Mouse (Mus musculus) cerebellum, adult 11-12 months (tissue): ENCODE measurements around the gene Pdzd9.
"Not testable (repeated sequence)": the region's sequence is repeated elsewhere in the genome, so short reads cannot be mapped to it uniquely, and the experiment has no call there.

Source experiments
- DNase-seq: peaks from one replicate; pipeline ENCODE4 v3.0.0; 2022

The Pdzd9 gene

DNA sequence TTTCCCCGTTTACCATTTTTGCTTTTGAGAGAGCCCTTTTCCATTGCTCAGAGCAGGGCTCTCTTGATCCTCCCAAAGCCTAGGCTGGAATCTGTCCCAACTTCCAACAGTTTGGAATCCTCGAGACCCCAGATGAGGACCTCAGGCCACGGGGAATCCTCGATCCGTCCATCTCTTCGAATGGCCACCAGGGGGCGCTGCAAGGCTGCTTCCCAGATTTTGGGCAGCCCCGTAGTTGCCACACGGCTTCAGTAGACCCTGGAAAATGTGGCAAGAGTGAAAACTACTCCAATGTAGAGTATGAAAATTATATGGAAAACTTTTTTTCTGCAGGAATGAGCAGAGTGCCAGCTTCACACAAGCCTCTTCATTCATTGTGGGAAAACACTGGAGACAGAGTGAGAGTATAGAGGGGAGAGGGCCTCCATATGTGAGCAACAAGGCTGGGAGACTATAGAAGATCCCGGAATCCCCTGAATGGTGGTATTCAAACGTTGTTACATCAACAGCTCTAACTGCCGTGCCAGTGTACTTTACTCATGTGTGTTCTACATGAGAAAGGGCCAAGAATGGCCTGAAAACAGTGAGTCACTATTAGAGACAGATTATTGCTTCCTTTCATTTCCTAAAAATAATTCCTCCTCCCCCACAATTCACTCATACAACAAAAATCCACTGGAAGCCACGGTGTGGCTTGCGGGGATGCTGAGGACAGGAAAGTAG is at the start of gene Pdzd9:
Gene Pdzd9, minus strand, starts transcription at position 191 of the 723 bp plus-strand sequence.
- DNase-seq = peak; percentile 47

DNA sequence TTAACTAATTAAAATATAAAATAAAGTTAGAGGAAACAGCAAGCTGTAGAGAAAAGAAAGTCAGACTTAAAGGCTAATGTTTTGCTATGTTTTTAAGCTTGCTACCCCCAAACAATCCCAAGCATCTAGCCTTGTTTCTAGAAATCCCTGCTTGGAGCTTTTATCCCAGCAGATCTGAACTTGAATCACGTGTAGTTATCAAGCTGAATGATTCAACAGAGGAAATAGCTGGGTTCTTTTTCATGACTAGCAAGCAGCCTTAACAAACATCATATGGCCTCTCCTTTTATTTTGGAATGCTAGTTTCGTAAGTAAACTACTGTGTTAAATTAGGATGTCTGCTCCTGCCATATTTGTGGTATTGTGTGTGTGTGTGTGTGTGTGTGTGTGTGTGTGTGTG is 47.1 kb upstream of the Pdzd9 start:
- DNase-seq = no peak

DNA sequence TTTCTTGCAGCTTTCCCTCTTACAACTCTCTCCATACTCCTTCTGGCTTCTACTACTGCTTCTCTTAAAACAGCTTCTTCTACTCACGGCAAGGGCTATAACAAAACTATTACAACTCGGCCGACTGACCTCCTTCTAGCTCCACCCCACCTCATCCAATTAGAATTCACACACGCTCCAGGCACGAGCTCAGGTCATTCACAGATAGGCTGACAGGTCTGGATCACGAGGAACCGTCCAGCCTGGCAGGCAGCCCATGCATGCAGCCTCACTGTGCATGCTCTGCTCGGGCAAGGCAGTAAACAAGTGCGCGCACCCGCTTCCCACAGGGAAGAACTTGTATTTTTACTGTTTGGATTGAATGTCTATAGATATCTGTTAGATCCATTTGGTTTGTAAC is 43.8 kb upstream of the Pdzd9 start:
- not testable (repeated sequence) for DNase-seq

DNA sequence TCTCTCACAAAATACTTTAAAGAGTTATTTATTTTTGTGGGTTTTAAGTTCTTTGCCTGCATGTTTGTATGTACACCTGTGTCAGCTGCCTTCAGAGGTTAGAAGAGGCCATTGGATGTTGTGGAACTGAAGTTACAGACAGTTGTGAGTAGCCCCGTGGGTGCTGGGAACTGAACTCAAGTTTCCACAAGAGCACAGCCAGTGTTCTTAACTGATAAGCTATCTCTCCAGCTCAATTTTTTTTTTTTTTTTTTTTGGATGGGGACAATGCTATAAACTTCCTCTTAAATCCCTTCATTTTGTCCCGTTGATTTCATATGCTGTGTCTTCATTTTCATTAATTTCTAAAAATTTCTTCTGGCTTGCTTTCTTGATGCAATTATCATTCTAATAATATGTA is 43.1 kb upstream of the Pdzd9 start:
- no peak for DNase-seq

GRCm38 (mm10) chr7:120712071-120712470 is 41.9 kb upstream of the Pdzd9 start:
- DNase-seq = no peak

GRCm38 (mm10) chr7:120703888-120704287 is 33.7 kb upstream of the Pdzd9 start:
- DNase-seq = no peak

DNA sequence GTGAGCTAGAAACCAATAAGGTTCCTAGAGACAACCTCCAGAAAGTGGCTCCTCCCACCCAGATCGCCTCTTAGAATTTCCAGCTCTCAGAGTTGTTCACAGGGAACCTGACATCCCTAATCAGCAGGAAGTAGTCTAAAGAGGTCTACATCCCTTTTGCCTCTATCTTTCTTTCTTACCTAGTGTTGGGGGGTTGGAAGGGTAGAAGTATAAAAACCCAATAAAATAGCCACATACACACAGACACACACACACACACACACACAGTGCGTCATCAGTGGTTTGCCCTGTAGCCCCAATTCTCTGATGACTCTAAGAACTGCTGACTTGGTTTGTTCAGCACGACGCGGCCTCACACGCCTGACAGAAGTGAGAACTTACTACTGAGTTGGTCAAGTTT is 29.4 kb upstream of the Pdzd9 start:
- no peak for DNase-seq

DNA sequence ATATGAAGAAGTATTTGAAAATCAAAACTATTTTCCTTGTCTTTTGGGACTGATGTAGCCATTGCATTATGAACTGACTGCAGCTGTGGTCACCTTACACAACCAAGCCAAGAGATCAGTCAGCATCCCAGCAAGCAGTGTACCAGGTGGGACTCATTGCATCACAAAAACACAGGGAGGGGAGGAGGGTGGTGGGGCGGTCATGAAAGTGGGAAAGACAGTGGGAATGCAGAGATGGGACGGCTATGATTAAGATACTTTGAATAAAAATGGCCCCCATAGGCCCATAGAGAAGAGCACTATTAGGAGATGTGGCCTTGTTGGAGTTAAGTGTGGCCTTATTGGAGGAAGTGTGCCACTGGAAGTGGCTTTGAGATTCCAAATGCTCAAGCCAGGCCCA is 26.2 kb upstream of the Pdzd9 start:
- DNase-seq = no peak

DNA sequence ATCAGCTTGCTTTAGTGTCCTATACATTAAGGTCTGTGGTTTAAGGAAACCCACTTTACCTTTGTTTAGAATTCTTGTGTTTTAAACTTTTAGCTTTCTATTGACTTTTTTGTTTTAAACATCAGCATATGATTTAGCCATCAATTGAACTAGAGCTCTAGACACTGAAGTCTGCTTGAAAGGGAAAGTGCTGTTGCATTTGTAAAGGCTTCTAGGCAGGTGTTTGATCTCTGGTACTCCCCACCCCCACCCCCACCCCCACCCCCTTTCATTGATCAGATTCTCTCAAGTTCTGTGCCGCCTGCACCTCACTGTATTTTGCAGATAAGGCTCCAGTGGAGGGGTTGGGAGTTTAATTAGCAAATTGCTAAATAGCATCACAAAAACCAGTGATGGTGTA is 25.5 kb upstream of the Pdzd9 start:
- DNase-seq = no peak

DNA sequence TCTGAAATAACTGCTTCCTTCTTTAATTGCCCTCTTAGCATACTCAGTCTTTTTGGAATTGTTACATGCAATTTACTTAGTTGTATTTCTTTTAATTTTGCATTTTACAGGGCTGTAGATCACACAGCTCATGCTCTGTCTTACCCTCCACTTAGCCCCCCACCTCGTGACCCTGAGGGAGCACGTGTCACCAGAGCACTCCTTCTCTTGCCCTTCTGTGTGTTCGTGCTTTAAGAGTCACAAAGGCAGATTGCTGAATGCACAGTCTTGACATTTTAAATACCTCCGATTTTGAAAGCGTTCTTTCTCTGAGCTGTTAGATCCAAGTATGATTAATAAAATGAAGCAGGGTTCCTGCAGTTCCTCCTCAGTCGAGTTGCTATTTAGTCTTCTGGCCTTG is 25.1 kb upstream of the Pdzd9 start:
- no peak for DNase-seq

GRCm38 (mm10) chr7:120693831-120694375 is 23.8 kb upstream of the Pdzd9 start:
- DNase-seq = no peak

DNA sequence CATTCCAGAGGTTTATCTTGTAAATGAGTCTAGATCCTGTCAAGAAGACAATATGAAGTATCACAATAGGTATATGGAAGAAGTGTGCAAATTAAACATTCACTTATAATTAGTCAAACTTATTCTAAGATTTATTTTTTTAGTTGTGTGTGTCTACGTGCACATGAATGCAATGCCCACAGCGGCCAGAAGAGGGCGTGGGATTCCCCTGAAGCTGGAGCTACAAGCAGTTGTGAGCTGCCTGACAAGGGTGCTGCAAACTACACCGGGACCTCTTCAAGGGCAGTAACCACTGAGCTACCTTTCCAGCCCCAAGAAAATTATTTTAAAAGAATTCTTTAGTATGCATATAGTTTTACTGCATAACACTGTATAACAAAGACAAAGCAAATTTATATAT is 20.5 kb upstream of the Pdzd9 start:
- no peak for DNase-seq

- DNase-seq = no peak
Measured at GRCm38 (mm10) chr7:120685227-120685626, 15.1 kb upstream of the Pdzd9 start.

DNA sequence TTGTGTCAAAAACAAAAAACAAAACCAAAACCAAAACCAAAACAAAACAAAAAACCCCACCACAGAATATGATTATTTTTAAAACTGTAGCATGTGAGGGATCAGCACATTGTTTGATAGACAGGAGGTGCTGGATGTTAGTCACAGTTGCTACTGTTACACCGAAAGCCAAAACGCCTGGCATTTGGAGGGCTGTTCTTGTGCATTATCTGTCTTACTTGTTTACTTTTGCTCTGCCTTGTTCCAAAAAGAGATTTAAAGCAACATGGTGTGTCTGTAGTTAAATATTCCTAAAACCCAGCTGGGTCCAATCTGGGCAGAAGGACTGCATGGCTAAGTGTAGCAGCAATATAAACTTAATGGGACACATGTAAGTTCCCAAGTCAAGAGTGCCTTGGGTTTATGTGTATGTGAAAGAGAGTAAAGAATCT is 14.6 kb upstream of the Pdzd9 start:
- no peak for DNase-seq

DNA sequence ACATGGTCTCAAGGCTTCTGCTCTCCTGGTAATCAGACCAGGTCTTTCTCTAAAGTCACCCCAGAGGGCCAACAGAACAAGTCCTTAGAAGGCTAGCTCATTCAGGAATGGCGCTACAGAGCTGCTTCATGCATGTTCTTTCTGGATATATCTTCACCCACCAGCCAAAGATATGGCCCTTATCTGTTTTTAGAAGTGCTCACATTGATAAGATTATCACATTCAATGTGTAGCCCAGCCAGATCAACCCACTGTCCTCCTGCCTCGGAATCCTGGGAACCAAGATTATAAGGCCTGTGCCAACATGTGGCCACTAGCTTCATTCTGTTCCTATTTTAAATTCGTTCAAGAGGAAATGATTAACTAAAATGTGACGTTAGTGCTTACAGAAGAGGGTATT is 11.9 kb upstream of the Pdzd9 start:
- DNase-seq = no peak

GRCm38 (mm10) chr7:120679023-120679422 is 8.9 kb upstream of the Pdzd9 start:
- no peak for DNase-seq

GRCm38 (mm10) chr7:120677764-120678531 is 7.8 kb upstream of the Pdzd9 start:
- peak; percentile 50 for DNase-seq

- DNase-seq = peak; percentile 66
Measured at GRCm38 (mm10) chr7:120677001-120677643, 7.0 kb upstream of the Pdzd9 start, which contains the start of gene Mosmo. TSS of gene Mosmo (plus strand) at chr7:120677618.

DNA sequence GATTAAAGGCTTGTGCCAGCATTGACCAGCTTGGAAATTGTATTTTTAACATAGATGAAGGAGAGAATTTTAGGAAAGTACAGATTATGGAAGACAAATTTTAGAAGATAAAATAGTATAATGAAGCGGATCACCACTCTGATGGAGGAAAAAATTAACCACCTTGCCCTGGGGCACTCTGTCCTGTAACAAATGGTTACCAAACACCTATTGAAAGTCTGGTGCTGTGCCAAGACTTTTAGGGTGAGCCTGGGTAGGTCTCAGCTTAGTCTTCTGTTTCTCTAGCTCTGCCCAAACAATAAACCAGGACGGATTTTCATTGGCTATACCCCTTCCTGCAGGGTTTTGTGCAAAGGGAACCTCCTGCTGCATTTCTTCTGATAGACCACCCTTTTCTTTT is 1.1 kb upstream of the Pdzd9 start:
- no peak for DNase-seq

DNA sequence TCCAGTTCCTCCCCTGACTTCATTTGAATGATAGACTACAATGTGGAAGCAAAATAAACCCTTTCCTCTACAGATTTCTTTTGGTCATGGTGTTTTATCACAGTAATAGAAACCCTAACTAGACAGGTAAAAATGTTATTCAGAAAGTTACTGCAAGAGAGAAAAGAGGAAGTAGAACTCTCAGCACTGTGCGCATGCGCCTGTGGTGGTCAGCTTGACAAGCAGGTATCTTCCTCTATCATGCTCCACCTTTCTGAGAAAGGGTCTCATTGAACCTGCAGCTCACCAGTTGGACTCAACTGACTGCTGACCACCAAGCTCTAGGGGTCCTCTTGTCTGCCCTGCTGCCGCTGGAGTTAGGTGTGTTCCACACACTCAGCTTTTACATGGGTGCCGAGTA is 8.1 kb downstream of the Pdzd9 start:
- DNase-seq = no peak

DNA sequence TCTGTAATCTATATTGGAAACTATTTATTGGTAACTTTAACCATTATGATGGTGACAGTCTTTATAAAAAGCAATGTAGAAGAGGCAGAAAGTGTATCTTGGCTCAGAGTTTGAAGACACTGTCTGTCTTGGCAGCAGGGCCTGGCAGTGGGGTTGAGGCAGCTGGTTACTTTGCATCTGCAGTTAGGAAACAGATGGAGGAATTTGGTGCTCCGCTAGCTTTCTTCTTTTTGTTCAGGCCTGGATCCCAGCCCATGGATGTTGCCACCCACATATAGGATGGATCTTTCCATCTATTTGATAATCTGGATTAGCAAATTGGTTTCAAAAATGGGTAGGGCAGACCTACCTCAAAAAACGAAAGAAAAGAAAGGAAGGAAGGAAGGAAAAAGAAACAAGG is 22.3 kb downstream of the Pdzd9 start:
- no peak for DNase-seq

DNA sequence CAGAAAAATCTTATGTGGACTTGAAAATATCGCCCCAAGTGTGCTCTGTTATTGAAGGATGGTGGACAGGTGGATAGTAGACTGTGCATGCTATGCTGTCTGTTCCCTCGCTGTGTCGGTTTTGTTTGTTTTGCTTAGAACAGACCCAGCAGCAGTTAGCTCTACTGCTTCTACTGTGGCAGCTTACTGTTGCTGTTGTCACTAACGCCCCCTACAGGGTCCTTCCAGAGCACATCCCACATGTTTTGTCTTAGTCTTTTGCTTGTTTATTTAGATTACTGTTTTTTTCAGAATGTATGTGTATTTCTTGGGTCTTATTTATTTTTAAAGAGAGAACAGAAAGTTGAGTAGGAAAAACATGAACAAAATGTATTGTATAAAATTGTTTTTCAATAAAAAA is 26.9 kb downstream of the Pdzd9 start:
- DNase-seq = no peak

DNA sequence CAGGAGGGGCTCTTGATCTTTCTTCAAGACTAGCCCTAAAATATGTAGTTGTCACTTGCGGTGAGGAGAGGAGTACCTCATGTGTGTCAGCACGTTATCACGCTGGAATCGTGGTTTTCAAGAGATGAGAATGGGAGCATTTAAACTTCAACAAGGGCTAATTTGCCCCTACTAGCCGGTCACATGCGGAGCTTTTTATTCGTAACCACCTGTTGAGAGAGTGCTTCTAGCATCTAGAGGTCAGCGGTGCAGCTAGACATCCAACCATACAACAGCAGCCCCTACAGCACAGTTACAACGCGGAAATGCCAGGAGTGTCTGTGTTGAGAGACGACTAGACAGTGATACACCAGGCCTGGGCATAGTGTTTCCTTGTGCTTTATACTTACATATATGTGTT is 34.3 kb downstream of the Pdzd9 start:
- DNase-seq = no peak

DNA sequence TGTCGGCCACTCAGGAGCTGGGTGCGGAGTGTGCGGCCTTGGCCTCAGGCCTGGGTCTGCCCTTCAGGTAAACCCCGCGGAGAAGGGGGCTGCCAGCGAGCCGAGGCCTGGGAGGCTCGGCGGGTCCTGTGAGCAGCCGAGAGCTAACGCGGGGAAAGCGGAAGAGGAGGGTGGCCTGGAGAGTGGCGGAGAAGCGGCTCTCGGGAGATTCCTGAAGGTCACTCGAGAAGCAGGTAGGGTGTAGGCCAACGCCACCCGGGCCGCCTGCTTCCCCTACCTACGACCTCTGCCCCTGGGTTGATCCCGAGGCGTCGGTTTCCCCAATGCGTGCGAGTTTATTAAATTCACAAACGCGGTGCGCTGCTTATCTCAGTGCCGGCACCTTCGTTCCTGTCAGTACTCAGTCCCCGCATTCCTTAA is 34.8 kb downstream of the Pdzd9 start:
- no peak for DNase-seq
